Mouse (Mus musculus): ENCODE results near the gene Ptn. TPM values are rescaled to one million over a fixed set of nuclear protein-coding genes. Genes with fewer than 3 reads are reported as not detected.

Gene Ptn
- 265 and 283 TPM in 2 replicates for polyA plus RNA-seq (2021; fragmentation: Nextera tagmentation)
- long read RNA-seq, experiment 1, transcript Ptn-201 (5 exons, 1,614 nt) = major isoform, 319 of 496 reads
- long read RNA-seq, experiment 1, transcript Ptn-202 (4 exons, 2,558 nt) = minor isoform, 93 of 496 reads
- long read RNA-seq, experiment 1, partial matches to known transcripts = 65 of 496 reads
- long read RNA-seq, experiment 1, other reads (novel, unspliced or antisense) = 19 of 496 reads
- long read RNA-seq, experiment 2, transcript Ptn-201 (5 exons, 1,614 nt) = major isoform, 781 of 813 reads
- long read RNA-seq, experiment 2, partial matches to known transcripts = 8 of 813 reads
- long read RNA-seq, experiment 2, other reads (novel, unspliced or antisense) = 23 of 813 reads

DNA sequence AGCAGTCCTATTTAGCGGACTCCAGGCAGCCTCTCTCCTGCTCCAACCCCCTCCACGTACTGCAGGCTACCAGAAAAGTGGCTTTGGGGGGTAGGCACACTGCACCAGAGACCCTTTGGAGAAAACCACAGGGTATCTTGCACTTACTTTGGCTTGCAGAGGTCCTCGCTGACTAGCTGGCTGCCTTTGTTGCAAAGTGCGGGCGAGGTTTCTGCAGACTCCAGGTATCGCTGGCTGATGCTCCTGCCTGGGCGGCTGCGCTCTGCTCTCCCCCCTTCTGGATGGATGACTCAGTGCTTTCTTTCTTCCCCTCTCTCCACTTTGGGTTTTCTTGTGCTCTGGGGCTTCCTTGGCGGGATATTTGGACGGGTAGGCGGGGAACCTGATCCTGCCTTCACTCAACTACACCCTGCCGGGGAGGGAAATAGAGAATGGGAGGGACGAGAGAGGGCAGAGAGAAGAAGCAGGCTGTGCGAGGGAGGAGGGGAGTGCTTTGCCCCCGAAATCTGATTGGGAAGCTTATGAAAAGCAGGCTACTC, at the start of gene Ptn:
Ptn (minus strand) TSS at position 474 of the 539 bp plus-strand sequence.

Small RNA genes lying within 50 kb of the gene (microRNA-seq; reads per million reads assigned to microRNA genes)
- gene Gm25111 = not detected
